ENCODE assay signal across 14 mouse cellular contexts in the genomic region with DNA sequence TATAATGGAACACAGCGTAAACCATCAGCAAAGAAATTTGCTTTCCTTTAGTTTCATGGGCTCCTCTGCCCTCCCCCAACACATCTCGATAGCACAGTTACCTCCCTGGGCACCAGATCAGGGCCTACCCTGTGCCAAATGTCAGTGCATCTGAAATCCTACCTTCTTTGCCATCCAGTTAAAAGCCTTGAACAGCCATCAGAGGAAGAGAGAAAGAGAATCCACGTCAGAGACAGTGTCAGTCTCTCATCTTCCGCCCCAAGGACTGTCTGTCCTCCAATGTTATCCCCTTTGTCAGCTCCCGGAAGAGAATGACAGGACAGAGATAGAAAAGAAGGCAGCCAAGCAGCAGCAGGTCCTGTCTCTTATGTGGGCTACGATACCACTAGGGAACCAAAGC. TPM values are rescaled to one million over a fixed set of nuclear protein-coding genes. Genes with fewer than 3 reads are reported as not detected.
DNase-seq lines count a peak whose midpoint lies in the region; ATAC-seq and TF ChIP-seq lines count a peak whose summit lies in the region.
"Had no signal": no experiment of that assay in that cellular context is flagged by ENCODE, and none has a peak within 500 bp of the region (broad histone marks: within the 10 kb centered on the region; RNA-seq: fewer than 3 reads in every experiment).

No protein-coding gene starts in this region.

- no peaks in the 10 kb centered on the region for H3K9me3 ChIP-seq in heart, embryonic 10.5 days
- H3K9me3 ChIP-seq in kidney, postnatal 0 days (replicated peaks; ENCODE audit: low read length) = no peaks in the 10 kb centered on the region
- H3K9me3 ChIP-seq in stomach, embryonic 16.5 days (replicated peaks; ENCODE audit: control insufficient read depth, low read length) = no peaks in the 10 kb centered on the region
- H3K9me3 ChIP-seq: limb, embryonic 15.5 days had no signal

- intact Hi-C loops in heart, postnatal 25 days (cut with DNase I) = no loop called here
- intact Hi-C loops in left cerebral cortex, postnatal 36 days (cut with DNase I) = no loop called here

- H3K27ac ChIP-seq in heart, embryonic 10.5 days = peak overlapping the region; percentile 31; the same call in 1 of the 2 replicates
- H3K27ac ChIP-seq in kidney, postnatal 0 days = peak overlapping the region; percentile 81
- no peak overlapping the region for H3K27ac ChIP-seq in cerebellum, adult 2 months (ENCODE audit: insufficient read depth, low read length)
- peak overlapping the region; percentile 66 for H3K27ac ChIP-seq in stomach, embryonic 16.5 days (ENCODE audit: low read length)
- H3K27ac ChIP-seq: limb, embryonic 15.5 days had no signal

- DNase-seq in heart, embryonic 10.5 days (ENCODE audit: low spot score) = no peak
- no peak for DNase-seq in heart, postnatal 25 days (ENCODE audit: low spot score)
- no peak for DNase-seq in kidney, postnatal 0 days (ENCODE audit: low spot score)
- DNase-seq in kidney, adult 9 months = no peak
- peak; percentile 24 to 58 for DNase-seq in cerebellum, adult 2 months
- no peak for DNase-seq in left cerebral cortex, postnatal 36 days (ENCODE audit: low spot score in 2 of 2)
- DNase-seq in c-Kit-positive CD71-positive TER-119-positive erythroid progenitor cells, embryonic 14.5 days (ENCODE audit: low spot score) = no peak
- DNase-seq: layer of hippocampus, postnatal 36 days; midbrain, embryonic 14.5 days; thymus, postnatal 25 days had no signal

- no peak overlapping the region for H3K9ac ChIP-seq in kidney, postnatal 0 days (ENCODE audit: low read depth, low read length)
- H3K9ac ChIP-seq in stomach, embryonic 16.5 days (ENCODE audit: low read length) = no peak overlapping the region
- H3K9ac ChIP-seq: limb, embryonic 15.5 days had no signal

- H3K4me3 ChIP-seq in heart, embryonic 10.5 days = no peak overlapping the region
- no peak overlapping the region for H3K4me3 ChIP-seq in kidney, postnatal 0 days (replicated peaks; ENCODE audit: low read depth, low read length)
- H3K4me3 ChIP-seq in cerebellum, adult 2 months (replicated peaks; ENCODE audit: insufficient read depth, low read depth, low read length) = no peak overlapping the region
- H3K4me3 ChIP-seq in stomach, embryonic 16.5 days (replicated peaks; ENCODE audit: low read length) = no peak overlapping the region
- H3K4me3 ChIP-seq: erythroblast, embryonic 14.5 days; limb, embryonic 15.5 days had no signal

- no peak for TF ChIP-seq CTCF in kidney, postnatal 0 days (IDR thresholded peaks at IDR 0.05; ENCODE audit: low read depth)
- no peak for TF ChIP-seq CTCF in cerebellum, adult 2 months (IDR thresholded peaks at IDR 0.05; ENCODE audit: borderline replicate concordance, insufficient read depth, low read depth, low read length)

- H3K4me2 ChIP-seq in kidney, postnatal 0 days (ENCODE audit: low read length) = no peak overlapping the region
- no peak overlapping the region for H3K4me2 ChIP-seq in stomach, embryonic 16.5 days (ENCODE audit: low read depth, low read length)
- H3K4me2 ChIP-seq: limb, embryonic 15.5 days had no signal

- peaks cover 45% of the 10 kb centered on the region for H3K4me1 ChIP-seq in heart, embryonic 10.5 days
- peaks cover 14% of the 10 kb centered on the region for H3K4me1 ChIP-seq in kidney, postnatal 0 days (replicated peaks; ENCODE audit: insufficient read depth, low read length)
- peaks cover 9% of the 10 kb centered on the region for H3K4me1 ChIP-seq in cerebellum, adult 2 months (ENCODE audit: control insufficient read depth, insufficient read depth, low read length)
- peaks cover 18% of the 10 kb centered on the region for H3K4me1 ChIP-seq in stomach, embryonic 16.5 days (ENCODE audit: control insufficient read depth, insufficient read depth, low read length)

- H3K36me3 ChIP-seq in heart, embryonic 10.5 days = peaks cover 6% of the 10 kb centered on the region; the same call in 1 of the 2 replicates
- no peaks in the 10 kb centered on the region for H3K36me3 ChIP-seq in kidney, postnatal 0 days (ENCODE audit: insufficient read depth, low read length)
- H3K36me3 ChIP-seq in stomach, embryonic 16.5 days (ENCODE audit: control insufficient read depth, insufficient read depth, low read length) = 0 out of 2 replicates have a peak, but pooled peaks cover 4% of the 10 kb centered on the region
- H3K36me3 ChIP-seq: limb, embryonic 15.5 days had no signal

- ATAC-seq in kidney, postnatal 0 days (replicated peaks; ENCODE audit: low FRiP score, low read depth) = no peak
- ATAC-seq in stomach, embryonic 16.5 days (ENCODE audit: insufficient read depth, low FRiP score) = no peak
- ATAC-seq: inflammation-experienced regulatory T-cells, adult 6 months had no signal

- no peak for TF ChIP-seq POLR2A in cerebellum, adult 2 months (IDR thresholded peaks at IDR 0.05; ENCODE audit: borderline replicate concordance, insufficient read depth, low read length)

- WGBS in heart, embryonic 10.5 days = 51% methylated on average over 6 of the region's 6 CpGs
- WGBS in kidney, postnatal 0 days = 62% methylated on average over 6 of the region's 6 CpGs
- 59% methylated on average over 6 of the region's 6 CpGs for WGBS in cerebellum, adult 2 months
- WGBS in stomach, embryonic 16.5 days = 63% methylated on average over 6 of the region's 6 CpGs

- no peaks in the 10 kb centered on the region for H3K27me3 ChIP-seq in heart, embryonic 10.5 days (ENCODE audit: insufficient read depth, poor library complexity, severe bottlenecking)
- no peaks in the 10 kb centered on the region for H3K27me3 ChIP-seq in kidney, postnatal 0 days (ENCODE audit: insufficient read depth, low read length)
- no peaks in the 10 kb centered on the region for H3K27me3 ChIP-seq in cerebellum, adult 2 months (ENCODE audit: control insufficient read depth, insufficient read depth, low read length)
- H3K27me3 ChIP-seq in stomach, embryonic 16.5 days (ENCODE audit: control insufficient read depth, insufficient read depth, low read length) = no peaks in the 10 kb centered on the region
- H3K27me3 ChIP-seq: limb, embryonic 15.5 days had no signal

RNA-seq across cellular contexts. Expression of a gene that starts 15.4 kb away (rescaled TPM):
- polyA plus RNA-seq in heart, embryonic 10.5 days (2016; fragmentation: Nextera tagmentation; extraction: Ambion mirVana) = 65.2 and 68.5 TPM in 2 replicates
- 10 to 100 TPM; 67.1 to 69.4 TPM for total RNA-seq in heart, postnatal 25 days (2021)
- 59.0 and 69.6 TPM in 2 replicates for polyA plus RNA-seq in kidney, postnatal 0 days (2015; fragmentation: Nextera tagmentation; extraction: Ambion mirVana)
- polyA plus RNA-seq in cerebellum, adult 2 months (2012; rRNA removed) = 32.5 and 33.5 TPM in 2 replicates
- 68.4 and 72.0 TPM in 2 replicates for polyA plus RNA-seq in stomach, embryonic 16.5 days (2015; fragmentation: Nextera tagmentation; extraction: Ambion mirVana)
- 10 to 100 TPM; 61.6 to 61.7 TPM for total RNA-seq in left cerebral cortex, postnatal 36 days (2021)

Comparison
In these comparisons a context has a peak if more than half of its experiments do, and no peak if none do; other contexts are left out.
1. DNase-seq: peak in cerebellum, adult 2 months (2 of 2); none in heart, embryonic 10.5 days (single experiment), heart, postnatal 25 days (single experiment), kidney, postnatal 0 days (single experiment), kidney, adult 9 months (single experiment), left cerebral cortex, postnatal 36 days (0 of 2) and c-Kit-positive CD71-positive TER-119-positive erythroid progenitor cells, embryonic 14.5 days (single experiment).